Mouse (Mus musculus): ENCODE results near the gene Rnase4. TPM values are rescaled to one million over a fixed set of nuclear protein-coding genes. Genes with fewer than 3 reads are reported as not detected.

Rnase4 gene
- 7.5 and 20.6 TPM in 2 replicates for total RNA-seq (2015; ENCODE audit: low replicate concordance)
- total RNA-seq (2017; ENCODE audit: low replicate concordance): 5.6 and 7.5 TPM in 2 replicates

DNA sequence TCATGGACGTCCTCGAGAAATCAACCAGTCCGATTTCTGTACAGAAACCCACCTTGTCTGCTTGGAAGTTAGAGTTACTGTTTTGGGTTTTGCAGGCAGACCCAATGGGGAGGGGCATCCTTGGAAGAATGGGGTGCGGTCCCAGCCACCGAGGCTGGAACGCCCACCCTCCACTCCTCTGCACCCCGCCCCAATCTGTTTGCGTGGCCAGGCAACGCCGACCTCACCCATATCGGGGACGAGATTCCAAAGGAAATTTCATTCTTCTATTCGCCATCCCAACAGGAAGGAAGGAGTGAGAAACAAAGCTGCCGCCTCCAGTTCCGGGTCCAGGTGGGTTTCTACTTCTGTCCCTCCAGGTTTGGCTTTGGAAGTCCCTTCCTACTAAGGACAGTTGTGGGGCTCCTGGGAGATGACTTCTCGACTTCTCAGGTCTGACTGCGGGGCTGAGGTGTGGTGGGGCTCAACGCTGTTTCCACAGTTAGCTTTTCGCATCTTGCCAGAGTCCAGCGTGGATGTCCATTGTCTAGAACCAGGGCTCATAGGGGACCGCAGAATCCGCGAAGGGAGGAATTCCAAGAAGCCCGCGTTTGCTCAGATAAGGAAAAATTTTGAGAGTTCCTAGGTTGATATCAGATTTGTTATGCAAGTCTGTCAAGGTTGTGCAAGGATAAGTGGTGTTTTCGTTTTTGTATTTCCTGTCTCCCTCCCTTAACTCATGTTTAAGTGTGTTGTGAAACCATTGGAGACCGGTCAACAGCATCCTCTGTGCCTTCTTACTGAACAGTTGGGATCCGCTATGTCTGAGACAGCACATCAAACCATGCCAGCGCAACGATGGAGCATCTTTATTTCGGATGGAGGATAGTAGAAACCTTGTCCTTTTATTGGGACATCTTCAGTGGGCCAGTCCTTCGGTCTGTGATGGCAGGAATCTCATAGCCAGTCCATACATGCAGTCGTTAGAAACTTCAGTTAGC lies at the start of gene Rnase4, which contains the start of gene Ang:
Gene Rnase4, plus strand, starts transcription at position 157 of the 980 bp plus-strand sequence.
Gene Ang, plus strand, starts transcription at position 230 of the 980 bp plus-strand sequence.
- ATAC-seq (replicated peaks; ENCODE audit: low FRiP score, poor library complexity, severe bottlenecking): no peak

- ATAC-seq (replicated peaks; ENCODE audit: low FRiP score, poor library complexity, severe bottlenecking): no peak
Observed at GRCm38 (mm10) chr14:51041769-51042168, 49.1 kb upstream of the Rnase4 start, which contains the start of gene Rnase9. Gene Rnase9 (minus strand): TSS chr14:51041869.

- no peak for ATAC-seq (replicated peaks; ENCODE audit: low FRiP score, poor library complexity, severe bottlenecking)
Observed at GRCm38 (mm10) chr14:51047846-51048245, 43.0 kb upstream of the Rnase4 start.

GRCm38 (mm10) chr14:51050063-51050462 lies 40.8 kb upstream of the Rnase4 start, which contains the start of gene Rnase11:
Gene Rnase11 (minus strand): TSS chr14:51050163.
- no peak for ATAC-seq (replicated peaks; ENCODE audit: low FRiP score, poor library complexity, severe bottlenecking)

- no peak for ATAC-seq (replicated peaks; ENCODE audit: low FRiP score, poor library complexity, severe bottlenecking)
Observed at GRCm38 (mm10) chr14:51051941-51052340, 38.9 kb upstream of the Rnase4 start.

DNA sequence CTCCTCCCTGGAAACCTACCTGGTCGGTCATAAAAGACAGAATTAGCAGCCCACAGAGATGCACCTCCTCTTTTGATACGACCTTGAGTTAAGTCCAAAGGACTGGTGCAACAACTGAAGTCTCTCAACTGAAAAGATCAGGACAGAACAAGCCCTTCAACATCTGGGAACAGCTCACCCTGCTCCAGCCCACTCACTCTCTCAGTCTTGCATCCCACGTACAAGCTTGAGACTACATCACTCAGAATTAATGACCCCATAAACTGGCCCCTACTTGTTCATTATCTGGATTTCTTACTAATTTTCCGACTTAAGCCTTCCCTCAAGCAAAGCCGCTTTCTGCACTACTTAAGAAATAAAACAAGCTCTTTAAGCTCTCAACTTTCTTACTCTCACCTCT lies 37.7 kb upstream of the Rnase4 start:
- ATAC-seq (replicated peaks; ENCODE audit: low FRiP score, poor library complexity, severe bottlenecking): no peak

DNA sequence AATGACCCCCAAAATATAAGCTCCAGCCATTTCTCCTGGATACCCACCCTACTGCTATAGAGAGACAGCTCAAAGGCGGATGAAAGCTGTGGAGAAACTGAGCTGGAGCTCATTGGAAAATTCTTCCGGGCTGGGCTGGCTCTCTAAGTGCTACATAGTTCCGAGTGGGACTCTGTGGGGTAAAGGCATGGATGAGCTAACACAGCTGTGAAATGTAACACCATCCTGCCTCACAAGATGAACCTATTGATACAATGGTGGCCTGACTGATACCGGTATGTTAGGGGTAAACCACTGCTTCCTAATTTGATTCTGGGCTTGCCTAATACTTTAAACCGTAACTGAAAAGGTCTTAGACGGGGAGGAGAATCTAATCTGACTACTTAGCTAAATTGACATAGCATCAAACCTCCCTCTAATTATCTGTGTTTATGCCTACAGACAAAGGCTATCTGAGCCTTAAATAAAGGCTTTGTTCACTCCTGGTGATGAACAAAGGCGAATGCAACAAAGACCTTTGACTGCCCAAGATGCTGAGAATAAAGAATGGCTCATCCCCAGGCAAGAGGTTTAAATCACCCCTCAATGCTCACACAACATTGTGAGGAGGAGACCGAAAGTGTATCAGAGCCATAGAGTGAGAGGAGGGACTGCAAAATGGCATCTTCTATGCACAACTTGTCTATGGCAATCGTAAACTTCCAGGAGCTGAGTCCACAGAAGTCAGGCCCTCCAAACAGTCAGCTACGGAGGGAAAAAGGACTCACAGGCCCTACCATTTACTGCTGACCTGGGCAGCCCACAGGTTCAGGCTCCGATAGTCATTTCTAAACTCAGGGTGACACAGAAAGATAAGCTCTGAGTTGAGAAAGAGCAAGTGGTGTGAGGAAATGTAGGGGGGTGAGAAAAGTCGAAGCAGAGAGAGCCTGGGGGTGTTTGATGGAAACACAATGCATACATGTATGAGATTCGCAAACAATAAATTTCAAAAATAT lies 36.3 kb upstream of the Rnase4 start:
- ATAC-seq (replicated peaks; ENCODE audit: low FRiP score, poor library complexity, severe bottlenecking): no peak

DNA sequence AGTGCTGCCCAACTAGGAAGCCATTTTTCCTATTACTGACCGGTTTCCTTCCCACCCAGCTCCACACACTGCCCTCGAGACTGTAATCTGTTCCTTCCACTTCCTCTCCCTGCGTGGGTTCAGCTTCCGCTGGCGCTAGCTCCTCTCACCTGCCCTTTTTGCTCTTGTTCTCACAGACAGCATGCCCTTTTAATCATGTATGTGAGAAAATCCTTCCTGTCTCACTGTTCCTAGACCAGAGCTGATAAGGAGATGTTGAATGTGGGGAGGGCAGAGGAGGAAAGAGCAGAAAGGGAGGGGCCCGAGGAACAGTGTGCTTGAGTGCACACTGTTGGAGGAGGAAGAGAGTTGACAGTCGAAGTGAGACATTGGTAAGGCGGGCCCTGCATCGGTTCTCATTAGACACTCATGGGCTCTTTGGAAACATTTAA lies 33.5 kb upstream of the Rnase4 start, which contains the start of gene Rnase12:
Gene Rnase12, minus strand, starts transcription at position 261 of the 431 bp plus-strand sequence.
- no peak for ATAC-seq (replicated peaks; ENCODE audit: low FRiP score, poor library complexity, severe bottlenecking)

- ATAC-seq (replicated peaks; ENCODE audit: low FRiP score, poor library complexity, severe bottlenecking): no peak
Observed at GRCm38 (mm10) chr14:51060761-51061160, 30.1 kb upstream of the Rnase4 start.

DNA sequence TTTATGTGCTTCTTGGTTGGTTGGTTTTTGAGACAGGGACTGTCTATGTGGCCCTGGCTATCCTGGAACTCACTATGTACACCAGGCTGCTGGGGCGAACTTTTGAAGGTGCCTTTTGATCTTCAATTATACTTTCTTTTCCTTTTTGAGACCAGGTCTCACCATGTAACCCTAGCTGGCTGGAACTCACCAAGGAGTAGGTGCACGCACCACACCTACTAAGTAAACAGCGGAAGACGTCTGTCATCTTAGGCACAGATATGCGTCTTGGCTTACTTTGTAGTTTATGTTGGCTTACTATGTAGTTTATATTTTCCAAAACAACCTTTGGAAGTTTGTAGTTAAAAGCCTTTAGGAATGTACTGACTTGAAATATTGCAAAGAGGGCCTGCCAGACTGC lies 21.9 kb upstream of the Rnase4 start:
- ATAC-seq (replicated peaks; ENCODE audit: low FRiP score, poor library complexity, severe bottlenecking): no peak

DNA sequence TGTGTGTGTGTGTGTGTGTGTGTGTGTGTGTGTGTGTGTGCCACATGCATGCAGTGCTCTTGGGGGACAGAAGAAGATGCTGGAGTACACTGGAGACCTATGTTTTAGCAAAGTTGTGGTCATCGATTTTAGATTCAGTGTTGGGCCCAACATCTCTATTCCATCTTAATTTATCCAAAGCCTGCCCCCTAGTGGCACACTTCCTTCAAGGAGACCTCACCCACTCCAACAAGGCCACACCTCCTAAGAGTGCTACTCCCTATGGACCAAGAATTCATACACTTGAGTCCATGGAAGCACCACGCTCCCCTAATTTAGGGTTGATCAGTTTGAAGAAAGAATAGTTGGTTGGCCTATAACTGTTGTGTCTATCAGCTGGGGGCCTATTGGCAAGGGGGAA lies 21.3 kb upstream of the Rnase4 start:
- ATAC-seq (replicated peaks; ENCODE audit: low FRiP score, poor library complexity, severe bottlenecking): no peak

GRCm38 (mm10) chr14:51074335-51074734 lies 16.5 kb upstream of the Rnase4 start, which contains the start of gene Olfr750:
Gene Olfr750 (minus strand): TSS chr14:51074435.
- no peak for ATAC-seq (replicated peaks; ENCODE audit: low FRiP score, poor library complexity, severe bottlenecking)

GRCm38 (mm10) chr14:51079180-51079579 lies 11.7 kb upstream of the Rnase4 start:
- no peak for ATAC-seq (replicated peaks; ENCODE audit: low FRiP score, poor library complexity, severe bottlenecking)

DNA sequence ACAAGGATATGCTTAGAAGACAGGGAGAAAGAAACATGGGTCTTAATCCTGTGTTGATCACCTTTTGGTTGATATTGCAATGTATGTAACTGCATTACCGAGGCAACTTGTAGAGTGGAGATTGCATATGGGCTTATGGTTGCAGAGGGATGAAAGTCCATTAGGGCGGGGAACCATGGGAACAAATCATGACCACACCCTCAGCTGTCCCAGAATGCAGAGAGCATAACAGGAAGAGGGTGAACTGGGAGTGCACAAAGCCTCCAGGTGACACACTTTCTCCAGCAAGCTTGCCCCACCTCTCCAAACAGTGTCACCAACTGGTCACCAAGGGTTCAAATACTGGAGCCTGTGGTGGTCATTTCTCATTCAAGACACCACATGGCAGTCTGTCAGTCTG lies 9.8 kb upstream of the Rnase4 start:
- ATAC-seq (replicated peaks; ENCODE audit: low FRiP score, poor library complexity, severe bottlenecking): no peak

DNA sequence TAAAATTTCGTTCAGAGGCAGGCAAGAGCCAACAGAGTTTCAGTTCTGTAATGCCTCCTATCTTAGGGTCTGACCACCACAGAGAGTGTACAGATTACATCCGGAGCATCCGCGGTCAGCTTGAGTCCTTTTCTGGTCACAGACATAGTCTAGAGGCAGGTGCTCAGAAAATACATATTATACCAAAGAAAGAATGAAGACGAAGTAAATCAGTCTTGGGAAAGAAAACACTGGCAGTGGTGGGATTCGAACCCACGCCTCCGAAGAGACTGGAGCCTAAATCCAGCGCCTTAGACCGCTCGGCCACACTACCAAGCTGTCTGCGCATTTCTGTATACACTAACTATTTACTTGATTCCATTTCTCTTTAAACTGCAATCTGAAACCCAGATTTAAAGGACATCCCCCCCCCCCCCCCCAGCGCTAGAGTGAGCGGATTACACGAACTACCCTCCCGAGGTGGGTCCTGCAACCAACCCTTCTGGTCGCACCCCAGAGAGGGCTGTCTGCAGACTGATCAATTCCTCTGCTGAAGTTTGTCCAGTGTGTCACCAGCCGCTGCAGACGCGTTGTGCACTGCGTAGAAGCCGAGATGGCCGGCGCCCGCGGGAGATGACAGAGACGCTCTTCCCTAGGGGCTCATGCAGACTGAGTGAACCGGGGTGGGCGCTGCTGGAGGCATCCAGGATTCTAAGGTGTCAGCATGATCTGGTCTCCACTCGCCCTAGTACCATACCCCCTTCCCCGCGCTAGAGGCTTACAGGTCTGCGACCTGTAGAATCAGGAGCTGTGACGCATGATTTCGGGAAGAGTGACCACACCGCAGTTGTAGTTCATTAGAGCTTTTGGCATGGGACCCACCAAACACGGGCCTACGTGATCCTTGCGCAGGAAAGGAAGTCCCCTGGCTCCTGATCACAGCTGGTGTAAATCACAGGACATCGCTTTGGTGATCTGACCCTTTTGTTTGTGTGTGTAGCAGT lies 8.0 kb upstream of the Rnase4 start:
- ATAC-seq (replicated peaks; ENCODE audit: low FRiP score, poor library complexity, severe bottlenecking): no peak; the same call in 1 of the 2 replicates

DNA sequence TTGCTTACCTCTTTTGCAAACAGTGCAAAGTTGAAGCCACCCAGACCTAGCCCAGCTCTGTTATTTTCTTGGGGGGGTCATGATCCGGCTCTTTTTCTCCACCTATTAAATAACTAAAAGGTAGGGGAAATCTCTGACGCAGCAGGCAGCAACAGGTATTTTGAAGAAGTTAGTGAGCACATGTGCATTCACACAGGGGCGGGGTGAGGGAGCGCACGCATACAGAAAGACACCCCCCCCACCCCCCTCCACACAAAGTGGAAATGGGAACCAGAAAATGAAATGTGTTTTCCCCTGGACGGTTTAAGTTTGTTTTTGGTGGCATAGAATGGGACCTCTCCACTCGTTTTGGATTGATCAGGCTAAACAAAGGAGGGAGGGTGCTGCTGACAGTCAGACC lies 7.1 kb upstream of the Rnase4 start:
- no peak for ATAC-seq (replicated peaks; ENCODE audit: low FRiP score, poor library complexity, severe bottlenecking)

- no peak for ATAC-seq (replicated peaks; ENCODE audit: low FRiP score, poor library complexity, severe bottlenecking)
Observed at GRCm38 (mm10) chr14:51085086-51085485, 5.8 kb upstream of the Rnase4 start.

- no peak for ATAC-seq (replicated peaks; ENCODE audit: low FRiP score, poor library complexity, severe bottlenecking)
Observed at GRCm38 (mm10) chr14:51085911-51086310, 5.0 kb upstream of the Rnase4 start.

DNA sequence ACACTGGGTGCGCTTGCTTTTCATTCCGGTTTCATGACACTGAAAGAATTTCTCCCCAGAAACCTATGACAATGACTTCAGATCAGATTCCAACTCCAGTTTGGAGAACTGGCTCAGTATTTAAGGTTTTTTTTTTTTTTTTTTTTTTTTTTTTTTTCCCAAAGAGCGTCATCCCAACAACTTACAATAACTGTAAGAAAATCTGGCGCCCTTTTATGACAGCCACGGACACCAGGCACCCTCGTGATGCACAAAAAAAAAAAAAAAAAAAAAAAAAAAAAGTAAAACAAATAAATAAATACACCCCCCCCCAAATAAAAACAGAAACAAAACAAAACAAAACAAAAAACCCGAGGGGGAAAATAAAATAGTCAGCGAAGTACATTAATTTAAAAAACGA lies 3.1 kb upstream of the Rnase4 start:
- ATAC-seq (replicated peaks; ENCODE audit: low FRiP score, poor library complexity, severe bottlenecking): no peak

Data from erythroblast, adult 5-6 weeks (primary cell).